Mouse (Mus musculus): ENCODE data around the gene 1700001P01Rik. TPM values are rescaled to one million over a fixed set of nuclear protein-coding genes. Genes with fewer than 3 reads are reported as not detected.
"Not testable (repeated sequence)": the region's sequence is repeated elsewhere in the genome, so short reads cannot be mapped to it uniquely, and the experiment has no call there.

Gene 1700001P01Rik
- polyA plus RNA-seq, 1 experiment: not detected

DNA sequence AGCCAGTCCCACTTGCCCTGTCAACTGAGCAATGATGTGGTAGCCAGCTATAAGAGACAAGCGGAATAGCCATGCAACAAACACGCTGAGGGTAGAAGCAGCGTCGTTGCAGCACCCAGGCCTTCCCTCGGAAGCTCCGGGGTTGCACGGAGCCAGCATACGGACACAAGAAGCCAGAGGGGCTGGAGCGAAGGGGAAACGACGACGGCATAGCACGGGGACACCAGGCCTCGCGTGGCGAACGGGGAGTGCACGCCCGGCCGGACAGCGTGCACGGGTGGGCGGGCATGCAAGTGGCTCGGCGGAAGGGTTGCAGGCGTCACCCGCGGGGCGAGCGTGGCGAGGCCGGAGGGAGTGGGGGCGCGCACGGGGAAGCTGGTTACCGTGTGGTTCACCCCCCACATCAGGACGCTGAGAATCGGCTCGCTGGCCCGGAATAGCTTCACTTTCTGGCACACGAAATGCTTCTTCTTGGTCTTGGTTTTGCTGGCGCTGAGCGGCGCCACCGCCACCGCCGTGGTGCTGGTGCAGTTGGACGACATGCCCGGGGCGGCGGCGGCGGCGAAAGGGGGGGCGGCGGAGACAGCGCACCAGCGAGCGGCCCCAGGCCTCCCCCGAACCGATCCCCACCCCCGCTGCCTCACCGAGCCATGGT, 31.5 kb downstream of the 1700001P01Rik start, which contains the start of gene Pip4k2b:
TSS of gene Pip4k2b (minus strand) at position 642 of the 655 bp plus-strand sequence.
- H3K27ac ChIP-seq (ENCODE audit: insufficient read depth, low read length): peak within 1 kb of the TSS; percentile 96
- peak within 1 kb of the TSS; percentile 94 for H3K4me3 ChIP-seq (ENCODE audit: insufficient read depth, low read length)
- TF ChIP-seq POLR2A (IDR thresholded peaks at IDR 0.05; ENCODE audit: low read depth, low read length): peak; percentile 52; the same call in 1 of the 2 replicates
- no peak for TF ChIP-seq CTCF (IDR thresholded peaks at IDR 0.05; ENCODE audit: borderline replicate concordance, insufficient read depth, low read length)
- peaks cover 16% of the 10 kb centered on the region for H3K4me1 ChIP-seq (ENCODE audit: control insufficient read depth, insufficient read depth, low read length)

DNA sequence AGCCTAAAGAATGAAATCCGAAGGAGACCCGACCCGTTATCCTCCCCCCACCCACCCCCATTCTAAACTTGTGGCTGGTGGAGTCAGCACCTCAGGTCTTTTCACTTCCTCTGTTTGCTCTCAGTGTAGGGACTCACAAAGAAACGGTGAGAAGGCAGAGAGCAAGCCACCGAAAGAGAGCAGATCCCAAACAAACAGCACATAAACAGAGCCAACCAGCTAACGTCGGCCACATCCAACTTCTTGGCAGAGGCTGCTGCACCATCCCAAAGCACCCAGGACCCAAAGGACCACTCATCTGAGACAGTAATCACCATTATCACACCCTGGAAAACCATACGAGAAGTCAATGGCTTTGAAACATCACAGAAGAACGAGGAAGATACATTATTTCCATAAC, 32.3 kb downstream of the 1700001P01Rik start:
- H3K27ac ChIP-seq (ENCODE audit: insufficient read depth, low read length): peak overlapping the region; percentile 42
- peak overlapping the region; percentile 89 for H3K4me3 ChIP-seq (ENCODE audit: insufficient read depth, low read length)
- TF ChIP-seq POLR2A (IDR thresholded peaks at IDR 0.05; ENCODE audit: low read depth, low read length) (no peak), CTCF (IDR thresholded peaks at IDR 0.05; ENCODE audit: borderline replicate concordance, insufficient read depth, low read length) (no peak)
- H3K4me1 ChIP-seq (ENCODE audit: control insufficient read depth, insufficient read depth, low read length): peaks cover 14% of the 10 kb centered on the region; the same call in 1 of the 2 replicates

DNA sequence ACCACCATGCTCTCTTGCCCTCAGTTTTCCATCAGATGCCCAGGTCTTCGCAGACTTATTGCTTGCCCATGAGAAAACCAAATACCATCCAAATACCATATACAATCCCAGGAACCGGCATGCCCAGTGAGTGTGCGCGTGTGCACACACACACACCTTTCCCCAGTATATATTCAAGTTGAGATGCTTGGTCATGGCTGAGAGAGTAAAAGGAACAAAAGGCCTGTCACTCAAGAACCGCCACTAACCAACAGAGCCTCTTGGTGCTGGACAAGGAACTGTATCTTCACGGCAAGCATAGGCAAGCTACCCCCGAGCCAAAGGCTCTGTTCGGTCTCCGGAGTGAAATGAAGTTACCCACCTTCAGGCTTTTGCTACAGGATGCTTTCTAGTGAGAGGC, 33.1 kb downstream of the 1700001P01Rik start:
- H3K4me1 ChIP-seq (ENCODE audit: control insufficient read depth, insufficient read depth, low read length): peaks cover 17% of the 10 kb centered on the region
- no peak overlapping the region for H3K27ac ChIP-seq (ENCODE audit: insufficient read depth, low read length)
- TF ChIP-seq CTCF (IDR thresholded peaks at IDR 0.05; ENCODE audit: borderline replicate concordance, insufficient read depth, low read length) (no peak), POLR2A (IDR thresholded peaks at IDR 0.05; ENCODE audit: low read depth, low read length) (no peak)
- H3K4me3 ChIP-seq (ENCODE audit: insufficient read depth, low read length): peak overlapping the region; percentile 89

DNA sequence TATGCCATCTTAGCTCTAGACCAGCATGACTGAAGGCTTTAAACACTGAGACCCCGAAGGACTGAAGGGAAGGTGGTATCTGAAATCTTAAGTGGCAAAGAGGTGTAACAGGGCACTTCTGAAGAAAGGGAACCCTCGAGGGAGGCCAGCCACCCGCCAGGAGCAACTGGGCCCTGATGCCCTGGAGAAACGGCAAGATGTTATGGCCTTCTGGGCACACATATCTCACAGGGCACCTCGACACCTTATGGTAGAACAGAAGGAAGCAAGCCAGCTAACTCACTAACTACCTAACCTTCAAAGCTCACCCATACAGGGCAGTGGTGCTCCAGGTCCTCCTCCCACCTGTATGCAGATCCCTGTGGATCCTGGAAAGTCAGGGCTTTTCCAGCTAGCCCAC, 33.6 kb downstream of the 1700001P01Rik start:
- H3K4me3 ChIP-seq (ENCODE audit: insufficient read depth, low read length): no peak overlapping the region
- TF ChIP-seq POLR2A (IDR thresholded peaks at IDR 0.05; ENCODE audit: low read depth, low read length) (no peak), CTCF (IDR thresholded peaks at IDR 0.05; ENCODE audit: borderline replicate concordance, insufficient read depth, low read length) (no peak)
- H3K27ac ChIP-seq (ENCODE audit: insufficient read depth, low read length): no peak overlapping the region
- peaks cover 18% of the 10 kb centered on the region for H3K4me1 ChIP-seq (ENCODE audit: control insufficient read depth, insufficient read depth, low read length)

DNA sequence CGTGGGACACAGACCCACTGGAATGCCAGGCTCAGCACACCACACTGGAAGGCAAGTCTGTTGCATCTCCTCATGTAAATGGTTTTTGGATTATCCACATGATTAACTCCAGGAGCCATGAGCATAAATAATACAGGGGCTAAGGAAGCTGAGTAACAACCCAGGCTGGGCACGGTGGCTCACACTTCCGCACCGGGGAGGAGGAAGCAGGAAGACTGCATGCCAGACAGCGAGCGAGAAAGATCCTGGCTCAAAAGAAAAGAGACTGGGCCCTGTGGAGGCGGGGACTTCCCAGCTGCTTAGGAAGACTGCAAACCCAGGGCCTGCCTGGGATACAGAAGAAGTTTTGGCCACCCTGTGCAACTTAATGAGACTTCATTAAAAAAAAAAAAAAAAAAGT, 35.5 kb downstream of the 1700001P01Rik start:
- Histone ChIP-seq H3K27ac (ENCODE audit: insufficient read depth, low read length) (peak overlapping the region; percentile 54), H3K4me1 (ENCODE audit: control insufficient read depth, insufficient read depth, low read length) (peaks cover 18% of the 10 kb centered on the region), H3K4me3 (ENCODE audit: insufficient read depth, low read length) (no peak overlapping the region)
- TF ChIP-seq POLR2A (IDR thresholded peaks at IDR 0.05; ENCODE audit: low read depth, low read length): no peak

DNA sequence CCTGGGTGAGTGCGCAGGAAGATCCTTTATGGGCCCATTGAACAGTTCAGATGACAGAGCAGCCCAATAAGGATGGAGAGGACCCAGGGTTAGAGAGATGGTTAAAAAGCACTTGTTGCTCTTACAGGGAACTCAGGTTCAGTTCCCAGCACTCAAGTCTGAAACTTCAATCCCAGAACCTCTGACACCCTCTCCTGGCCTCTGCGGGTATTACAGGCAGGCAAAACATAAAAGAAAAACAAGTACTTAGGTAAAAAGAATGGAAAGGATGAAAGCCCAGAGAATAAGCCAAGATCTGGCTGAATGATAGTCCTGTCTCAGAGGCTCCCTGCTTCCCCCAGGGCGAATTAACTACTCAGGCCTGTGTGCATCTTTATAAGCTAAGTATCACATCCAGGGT, 36.6 kb downstream of the 1700001P01Rik start:
- TF ChIP-seq POLR2A (IDR thresholded peaks at IDR 0.05; ENCODE audit: low read depth, low read length) (no peak), CTCF (IDR thresholded peaks at IDR 0.05; ENCODE audit: borderline replicate concordance, insufficient read depth, low read length) (no peak)
- H3K4me3 ChIP-seq (ENCODE audit: insufficient read depth, low read length): no peak overlapping the region
- peaks cover 18% of the 10 kb centered on the region for H3K4me1 ChIP-seq (ENCODE audit: control insufficient read depth, insufficient read depth, low read length)
- no peak overlapping the region for H3K27ac ChIP-seq (ENCODE audit: insufficient read depth, low read length)

DNA sequence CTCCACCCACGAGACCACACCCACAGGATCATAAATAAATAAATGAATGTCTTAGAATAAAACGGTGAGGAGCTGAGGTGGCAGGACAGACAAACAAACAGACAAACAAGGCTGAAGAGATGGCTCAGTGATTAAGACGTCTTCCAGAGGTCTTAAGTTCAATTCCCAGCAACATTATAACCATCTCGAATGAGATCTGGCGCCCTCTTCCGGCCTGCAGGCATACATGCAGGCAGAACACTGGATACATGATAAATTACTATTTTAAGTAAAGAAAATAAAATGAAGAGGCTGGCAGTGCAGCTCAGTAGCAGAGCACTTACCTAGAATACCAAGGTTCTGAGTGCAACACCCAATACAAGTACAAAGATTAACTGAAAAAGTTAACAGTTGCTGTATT, 37.0 kb downstream of the 1700001P01Rik start:
- Histone ChIP-seq H3K4me3 (ENCODE audit: insufficient read depth, low read length) (no peak overlapping the region), H3K4me1 (ENCODE audit: control insufficient read depth, insufficient read depth, low read length) (peaks cover 20% of the 10 kb centered on the region), H3K27ac (ENCODE audit: insufficient read depth, low read length) (no peak overlapping the region)
- no peak for TF ChIP-seq CTCF (IDR thresholded peaks at IDR 0.05; ENCODE audit: borderline replicate concordance, insufficient read depth, low read length)

DNA sequence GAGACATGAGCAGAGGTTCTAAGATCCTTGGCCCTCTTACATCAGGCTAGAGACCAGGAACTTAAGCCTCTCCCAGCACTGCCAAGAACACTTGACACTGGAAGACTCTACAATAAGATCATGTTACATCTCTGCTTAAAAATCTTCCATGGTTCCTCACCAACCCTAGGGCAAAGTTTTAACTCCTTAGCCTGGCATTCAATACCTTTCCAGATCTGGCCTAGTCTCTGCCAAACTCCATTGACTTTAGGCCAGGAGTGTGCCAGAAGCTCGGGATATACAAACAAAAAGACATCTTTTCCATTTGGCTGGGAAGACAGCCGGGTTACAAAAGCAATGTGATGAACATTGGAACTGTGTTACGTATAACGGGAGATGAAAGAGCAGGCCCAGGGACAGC, 38.1 kb downstream of the 1700001P01Rik start:
- no peak for TF ChIP-seq POLR2A (IDR thresholded peaks at IDR 0.05; ENCODE audit: low read depth, low read length)
- TF ChIP-seq CTCF (IDR thresholded peaks at IDR 0.05; ENCODE audit: borderline replicate concordance, insufficient read depth, low read length): no peak
- H3K4me1 ChIP-seq (ENCODE audit: control insufficient read depth, insufficient read depth, low read length): peaks cover 15% of the 10 kb centered on the region
- H3K4me3 ChIP-seq (ENCODE audit: insufficient read depth, low read length): no peak overlapping the region
- peak overlapping the region; percentile 44; the same call in 1 of the 2 replicates for H3K27ac ChIP-seq (ENCODE audit: insufficient read depth, low read length)

DNA sequence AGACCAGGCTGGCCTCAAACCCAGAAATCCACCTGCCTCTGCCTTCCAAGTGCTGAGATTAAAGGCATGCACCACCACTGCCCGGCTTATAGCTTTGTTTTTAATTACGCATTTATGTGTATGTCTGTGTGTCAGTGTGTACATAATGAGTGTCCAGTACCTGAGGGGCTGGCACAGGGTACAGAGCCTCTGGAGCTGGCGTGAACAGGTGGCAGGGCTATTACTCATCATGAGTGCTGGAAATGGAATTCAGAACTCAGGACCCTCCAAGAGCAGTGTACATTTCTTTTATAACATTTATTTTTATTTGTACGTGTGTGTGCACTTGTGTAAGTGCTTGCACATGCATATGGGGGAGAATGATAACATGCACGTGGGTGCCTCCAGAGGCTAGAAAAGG, 39.1 kb downstream of the 1700001P01Rik start:
- Histone ChIP-seq H3K27ac (ENCODE audit: insufficient read depth, low read length) (no peak overlapping the region), H3K4me3 (ENCODE audit: insufficient read depth, low read length) (no peak overlapping the region), H3K4me1 (ENCODE audit: control insufficient read depth, insufficient read depth, low read length) (peaks cover 12% of the 10 kb centered on the region)
- TF ChIP-seq POLR2A (IDR thresholded peaks at IDR 0.05; ENCODE audit: low read depth, low read length) (no peak), CTCF (IDR thresholded peaks at IDR 0.05; ENCODE audit: borderline replicate concordance, insufficient read depth, low read length) (no peak)

DNA sequence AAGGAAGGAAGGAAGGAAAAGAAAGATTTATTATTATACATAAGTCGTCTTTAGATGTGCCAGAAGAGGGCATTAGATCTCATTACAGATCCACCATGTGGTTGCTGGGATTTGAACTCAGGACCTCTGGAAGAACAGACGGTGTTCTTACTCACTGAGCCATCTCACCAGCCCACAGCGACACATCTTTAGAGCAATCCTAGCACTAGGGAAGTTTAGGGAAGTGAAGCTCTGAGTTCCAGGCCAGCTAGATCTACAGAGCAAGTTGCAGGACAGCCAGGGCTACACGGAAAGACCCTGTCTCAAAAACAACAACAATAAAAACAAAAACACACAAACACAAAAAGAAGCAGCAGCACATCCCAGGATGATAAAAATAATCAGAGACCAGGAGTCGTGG, 40.9 kb downstream of the 1700001P01Rik start:
- H3K4me1 ChIP-seq (ENCODE audit: control insufficient read depth, insufficient read depth, low read length); H3K27ac ChIP-seq (ENCODE audit: insufficient read depth, low read length); H3K4me3 ChIP-seq (ENCODE audit: insufficient read depth, low read length): not testable (repeated sequence)

DNA sequence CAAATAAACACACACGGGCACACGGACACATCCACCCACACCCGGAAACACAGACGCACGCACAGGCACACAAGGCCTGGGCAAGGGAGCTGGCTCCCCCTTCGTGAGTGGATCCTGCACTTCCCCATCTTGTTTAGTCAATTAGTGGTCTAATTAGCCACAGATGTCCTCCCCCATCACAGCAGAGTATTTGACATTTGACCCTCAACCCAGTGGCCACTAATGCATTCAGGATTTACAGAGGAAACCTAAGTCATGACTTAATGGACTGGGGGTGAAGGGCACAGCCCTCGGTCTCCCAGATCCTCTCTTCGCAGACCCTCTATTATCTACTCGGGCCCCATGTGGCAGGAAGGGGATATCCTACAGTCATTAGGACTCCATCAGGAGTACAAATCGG, 42.0 kb downstream of the 1700001P01Rik start:
- TF ChIP-seq POLR2A (IDR thresholded peaks at IDR 0.05; ENCODE audit: low read depth, low read length): no peak
- no peak for TF ChIP-seq CTCF (IDR thresholded peaks at IDR 0.05; ENCODE audit: borderline replicate concordance, insufficient read depth, low read length)
- H3K27ac ChIP-seq (ENCODE audit: insufficient read depth, low read length): no peak overlapping the region
- H3K4me3 ChIP-seq (ENCODE audit: insufficient read depth, low read length): no peak overlapping the region
- peaks cover 7% of the 10 kb centered on the region for H3K4me1 ChIP-seq (ENCODE audit: control insufficient read depth, insufficient read depth, low read length)
